12 mouse cellular contexts compared by ENCODE assay signal in the genomic region with DNA sequence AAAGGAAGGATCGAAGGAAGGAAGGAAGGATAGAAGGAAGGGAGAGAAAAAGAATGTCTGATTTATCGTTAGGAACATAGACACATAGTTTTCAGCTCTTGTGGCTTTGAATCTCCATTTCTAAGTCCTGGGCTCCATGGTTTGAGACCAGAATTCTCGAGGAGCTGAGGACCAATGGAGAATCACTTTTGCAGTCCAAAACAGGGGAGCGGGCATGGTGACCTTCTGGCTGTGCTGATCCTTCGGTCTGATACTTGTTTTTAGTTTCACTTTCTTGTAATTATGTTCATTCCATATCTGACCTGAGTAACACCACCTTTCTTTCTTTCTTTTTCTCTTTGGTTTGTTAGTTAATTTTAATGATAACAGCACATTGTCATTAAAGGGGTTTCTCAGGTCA. TPM values are rescaled to one million over a fixed set of nuclear protein-coding genes. Genes with fewer than 3 reads are reported as not detected.
DNase-seq lines count a peak whose midpoint lies in the region; ATAC-seq lines count a peak whose summit lies in the region.
"Had no signal": no experiment of that assay in that cellular context is flagged by ENCODE, and none has a peak within 500 bp of the region (broad histone marks: within the 10 kb centered on the region; RNA-seq: fewer than 3 reads in every experiment).

No protein-coding gene starts in this region.

- no peaks in the 10 kb centered on the region for H3K36me3 ChIP-seq in kidney, embryonic 15.5 days
- no peaks in the 10 kb centered on the region for H3K36me3 ChIP-seq in liver, embryonic 15.5 days (replicated peaks)
- H3K36me3 ChIP-seq: embryonic facial prominence, embryonic 13.5 days; G1E; heart, embryonic 10.5 days; midbrain, embryonic 10.5 days had no signal

- DNase-seq in kidney, adult 8-10 months, result no peak
- DNase-seq in CD4-positive, CD25-positive, alpha-beta regulatory T cell, adult 2 months (ENCODE audit: low read depth, low spot score), result peak; percentile 29
- no peak for DNase-seq in right cerebral cortex, postnatal 14 days
- no peak for DNase-seq in MN1 (ENCODE audit: low spot score)
- no peak for DNase-seq in frontal cortex, postnatal 14 days (ENCODE audit: low spot score in 2 of 2)

- H3K27ac ChIP-seq in kidney, embryonic 15.5 days, result no peak overlapping the region
- H3K27ac ChIP-seq in liver, embryonic 15.5 days (replicated peaks), result no peak overlapping the region
- H3K27ac ChIP-seq: heart, embryonic 10.5 days; midbrain, embryonic 10.5 days had no signal

- WGBS in kidney, embryonic 15.5 days, result 67% methylated on average over 5 of the region's 5 CpGs
- 45% methylated on average over 5 of the region's 5 CpGs for WGBS in liver, embryonic 15.5 days (ENCODE audit: insufficient replicate concordance)

- H3K9me3 ChIP-seq in kidney, embryonic 15.5 days (replicated peaks), result no peaks in the 10 kb centered on the region
- H3K9me3 ChIP-seq in liver, embryonic 15.5 days (replicated peaks), result no peaks in the 10 kb centered on the region
- H3K9me3 ChIP-seq: embryonic facial prominence, embryonic 13.5 days; G1E; heart, embryonic 10.5 days; midbrain, embryonic 10.5 days had no signal

- no peaks in the 10 kb centered on the region for H3K27me3 ChIP-seq in kidney, embryonic 15.5 days
- no peaks in the 10 kb centered on the region for H3K27me3 ChIP-seq in liver, embryonic 15.5 days
- H3K27me3 ChIP-seq: embryonic facial prominence, embryonic 13.5 days had no signal

- peak overlapping the region; percentile 32 for H3K4me2 ChIP-seq in kidney, embryonic 15.5 days
- peak overlapping the region; percentile 45; the same call in 1 of the 2 replicates for H3K4me2 ChIP-seq in liver, embryonic 15.5 days

- ATAC-seq in kidney, embryonic 15.5 days (replicated peaks; ENCODE audit: low FRiP score), result no peak
- peak; percentile 65 for ATAC-seq in common myeloid progenitor, adult 5-6 weeks (replicated peaks; ENCODE audit: low read depth, poor library complexity, severe bottlenecking)
- ATAC-seq in liver, embryonic 15.5 days (ENCODE audit: insufficient read depth), result no peak

- H3K4me3 ChIP-seq in kidney, embryonic 15.5 days (replicated peaks), result no peak overlapping the region
- no peak overlapping the region; the same call in 1 of the 2 replicates for H3K4me3 ChIP-seq in liver, embryonic 15.5 days (replicated peaks)
- H3K4me3 ChIP-seq: embryonic facial prominence, embryonic 13.5 days; heart, embryonic 10.5 days; midbrain, embryonic 10.5 days had no signal

- no peak overlapping the region for H3K9ac ChIP-seq in kidney, embryonic 15.5 days
- no peak overlapping the region for H3K9ac ChIP-seq in liver, embryonic 15.5 days

- peaks cover 15% of the 10 kb centered on the region; the same call in 1 of the 2 replicates for H3K4me1 ChIP-seq in kidney, embryonic 15.5 days
- H3K4me1 ChIP-seq in liver, embryonic 15.5 days (replicated peaks), result no peaks in the 10 kb centered on the region

RNA-seq across cellular contexts. Expression of a gene that starts 29.2 kb away (rescaled TPM):
- 123 and 125 TPM in 2 replicates for polyA plus RNA-seq in kidney, embryonic 15.5 days (2015; fragmentation: Nextera tagmentation; extraction: Ambion mirVana)
- 75.2 and 80.6 TPM in 2 replicates for total RNA-seq in common myeloid progenitor, adult 5-6 weeks (2017)
- 44.2 and 45.8 TPM in 2 replicates for polyA plus RNA-seq in liver, embryonic 15.5 days (2015; fragmentation: Nextera tagmentation; extraction: Ambion mirVana)
